Mouse (Mus musculus): Measurements from ENCODE around the gene H2-D1. TPM values are rescaled to one million over a fixed set of nuclear protein-coding genes. Genes with fewer than 3 reads are reported as not detected.
A peak's percentile ranks its signal among the peaks of the same experiment; 100 is the strongest.

H2-D1 gene
- polyA plus RNA-seq, 1 experiment from 2014 or later: 99.7 TPM

DNA sequence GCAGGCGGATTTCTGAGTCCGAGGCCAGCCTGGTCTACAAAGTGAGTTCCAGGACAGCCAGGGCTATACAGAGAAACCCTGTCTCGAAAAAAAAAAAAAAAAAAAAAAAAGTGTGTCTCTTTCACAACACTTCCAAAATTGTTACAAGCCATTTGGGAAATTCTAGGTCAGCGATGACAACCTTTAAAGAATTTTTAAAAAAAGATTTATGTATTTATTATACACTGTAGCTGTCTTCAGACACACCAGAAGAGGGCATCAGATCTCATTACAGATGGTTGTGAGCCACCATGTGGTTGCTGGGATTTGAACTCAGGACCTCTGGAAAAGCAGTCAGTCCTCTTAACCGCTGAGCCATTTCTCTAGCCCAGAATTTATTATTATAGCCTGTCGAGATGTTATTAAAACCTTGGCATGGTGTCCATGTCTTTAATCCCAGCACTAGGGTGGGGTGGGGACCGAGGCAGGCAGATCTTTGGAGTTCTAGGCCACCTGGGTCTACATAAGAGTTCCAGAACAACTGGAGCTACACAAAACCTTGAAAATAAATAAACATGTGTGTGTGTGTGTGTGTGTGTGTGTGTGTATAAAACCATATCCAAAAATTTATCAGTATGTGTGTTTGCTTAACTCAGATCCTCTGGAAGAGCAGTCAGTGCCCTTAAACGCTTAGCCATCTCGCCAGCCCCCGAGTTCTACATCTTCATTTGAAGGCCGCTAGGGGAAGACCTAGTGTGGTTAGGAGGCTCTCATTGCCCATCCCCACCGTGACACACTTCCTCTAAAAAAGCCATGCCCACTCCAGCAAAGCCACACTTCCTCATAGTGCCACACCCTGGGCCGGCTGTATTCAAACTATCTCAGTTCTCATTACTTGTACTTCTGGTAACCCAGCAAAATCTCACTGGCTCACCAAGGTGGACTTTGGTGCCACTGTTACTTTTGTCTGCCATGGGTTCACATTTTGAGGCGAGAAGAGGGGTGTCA, 3.7 kb upstream of the H2-D1 start:
- 0 out of 2 replicates have a peak overlapping the region, but pooled peaks have one; percentile 62 for H3K4me3 ChIP-seq (replicated peaks)

GRCm38 (mm10) chr17:35259621-35260020, 2.9 kb upstream of the H2-D1 start:
- Histone ChIP-seq H3K4me2 (no peak overlapping the region), H3K36me3 (replicated peaks) (no peaks in the 10 kb centered on the region), H3K4me3 (replicated peaks) (no peak overlapping the region), H3K4me1 (replicated peaks) (peaks cover 44% of the 10 kb centered on the region), H3K27ac (replicated peaks) (0 out of 2 replicates have a peak overlapping the region, but pooled peaks have one; percentile 42), H3K9me3 (replicated peaks) (no peaks in the 10 kb centered on the region), H3K9ac (no peak overlapping the region), H3K27me3 (peaks cover 23% of the 10 kb centered on the region)
- ATAC-seq (ENCODE audit: insufficient read depth): no peak
- WGBS (ENCODE audit: insufficient replicate concordance): 79% methylated on average over 4 of the region's 4 CpGs

More for the DNA sequence above, 3.7 kb upstream of the H2-D1 start:
- H3K36me3 ChIP-seq (replicated peaks): peaks cover 5% of the 10 kb centered on the region
- no peak for ATAC-seq (ENCODE audit: insufficient read depth)
- H3K9ac ChIP-seq: no peak overlapping the region
- peak overlapping the region; percentile 42 for H3K27ac ChIP-seq (replicated peaks)
- no peaks in the 10 kb centered on the region for H3K9me3 ChIP-seq (replicated peaks)
- peaks cover 21% of the 10 kb centered on the region for H3K27me3 ChIP-seq
- H3K4me2 ChIP-seq: peak overlapping the region; percentile 84
- peaks cover 41% of the 10 kb centered on the region for H3K4me1 ChIP-seq (replicated peaks)
- WGBS (ENCODE audit: insufficient replicate concordance): 23% methylated on average over 14 of the region's 14 CpGs

DNA sequence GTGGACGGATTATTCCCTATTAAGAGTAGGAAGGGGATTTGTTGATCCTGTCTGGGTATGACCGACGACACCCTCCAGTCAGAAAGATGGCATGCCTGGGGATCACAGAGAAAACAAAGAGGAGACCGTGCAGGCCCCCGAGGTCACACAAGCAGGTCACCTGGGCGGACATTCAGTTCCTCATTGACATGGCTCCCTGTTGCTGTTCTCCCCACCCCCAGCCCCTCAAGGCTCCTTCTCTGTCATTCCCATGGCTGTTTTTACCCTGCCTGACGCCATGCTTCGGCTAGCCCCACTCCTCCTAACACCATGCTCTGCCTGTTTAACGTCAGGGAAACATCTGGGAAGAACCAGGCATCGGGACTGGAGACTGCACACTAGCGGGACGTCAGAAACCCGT, 879 bp upstream of the H2-D1 start:
- no peak for ATAC-seq (ENCODE audit: insufficient read depth)
- H3K27ac ChIP-seq (replicated peaks): no peak overlapping the region
- H3K36me3 ChIP-seq (replicated peaks): no peaks in the 10 kb centered on the region
- 73% methylated on average over 13 of the region's 13 CpGs for WGBS (ENCODE audit: insufficient replicate concordance)
- H3K9ac ChIP-seq: no peak overlapping the region
- no peak overlapping the region for H3K4me2 ChIP-seq
- no peak overlapping the region for H3K4me3 ChIP-seq (replicated peaks)
- H3K4me1 ChIP-seq (replicated peaks): peaks cover 44% of the 10 kb centered on the region
- peaks cover 23% of the 10 kb centered on the region for H3K27me3 ChIP-seq
- no peaks in the 10 kb centered on the region for H3K9me3 ChIP-seq (replicated peaks)

- under 1% methylated on average over 31 of the region's 31 CpGs for WGBS (ENCODE audit: insufficient replicate concordance)
- peak; percentile 17 for ATAC-seq (ENCODE audit: insufficient read depth)
- Histone ChIP-seq H3K9ac (peak overlapping the region; percentile 78), H3K4me3 (replicated peaks) (peak overlapping the region; percentile 83), H3K4me2 (peak overlapping the region; percentile 100), H3K9me3 (replicated peaks) (no peaks in the 10 kb centered on the region), H3K36me3 (replicated peaks) (no peaks in the 10 kb centered on the region), H3K4me1 (replicated peaks) (peaks cover 28% of the 10 kb centered on the region), H3K27me3 (peaks cover 23% of the 10 kb centered on the region), H3K27ac (replicated peaks) (peak overlapping the region; percentile 62; the same call in 1 of the 2 replicates)
Observed at GRCm38 (mm10) chr17:35263523-35263883, 973 bp downstream of the H2-D1 start.

DNA sequence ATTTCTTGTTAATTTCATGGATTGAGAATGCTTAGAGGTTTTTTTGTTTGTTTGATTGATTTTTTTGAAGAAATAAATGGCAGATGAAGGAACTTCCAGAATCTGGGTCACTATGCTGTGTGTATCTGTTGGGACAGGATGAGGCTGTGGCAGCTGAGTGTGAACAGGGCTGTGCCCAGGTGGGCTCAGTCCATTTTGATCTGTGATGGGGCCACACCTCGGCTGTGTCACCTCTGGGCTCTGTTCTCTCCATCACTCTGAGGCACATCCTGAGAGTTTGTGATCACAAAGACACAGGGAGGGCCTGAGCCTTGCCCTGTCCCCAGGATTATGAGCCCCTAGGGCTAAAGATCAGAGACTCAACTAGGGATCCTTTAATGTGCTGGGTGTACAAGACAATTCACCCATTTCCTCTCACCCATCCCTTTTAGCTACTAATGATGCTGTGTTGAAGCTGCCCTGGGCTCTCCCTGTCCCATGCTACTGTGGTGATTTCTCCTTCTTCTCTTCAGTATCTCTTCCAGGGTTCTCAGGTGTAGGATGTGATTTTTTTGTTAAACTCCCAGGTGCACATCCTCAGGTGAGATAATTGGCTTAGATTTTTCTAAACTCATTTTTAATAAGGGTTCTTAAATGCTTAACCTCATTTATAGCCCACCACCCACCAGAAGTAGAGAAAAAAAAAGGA, 5.0 kb downstream of the H2-D1 start:
- Histone ChIP-seq H3K4me3 (replicated peaks) (no peak overlapping the region), H3K36me3 (replicated peaks) (no peaks in the 10 kb centered on the region), H3K4me2 (no peak overlapping the region), H3K4me1 (replicated peaks) (peaks cover 8% of the 10 kb centered on the region), H3K9ac (no peak overlapping the region), H3K27ac (replicated peaks) (no peak overlapping the region), H3K9me3 (replicated peaks) (no peaks in the 10 kb centered on the region), H3K27me3 (peaks cover 10% of the 10 kb centered on the region)
- 36% methylated on average over 1 of the region's 1 CpGs for WGBS (ENCODE audit: insufficient replicate concordance)
- ATAC-seq (ENCODE audit: insufficient read depth): no peak

DNA sequence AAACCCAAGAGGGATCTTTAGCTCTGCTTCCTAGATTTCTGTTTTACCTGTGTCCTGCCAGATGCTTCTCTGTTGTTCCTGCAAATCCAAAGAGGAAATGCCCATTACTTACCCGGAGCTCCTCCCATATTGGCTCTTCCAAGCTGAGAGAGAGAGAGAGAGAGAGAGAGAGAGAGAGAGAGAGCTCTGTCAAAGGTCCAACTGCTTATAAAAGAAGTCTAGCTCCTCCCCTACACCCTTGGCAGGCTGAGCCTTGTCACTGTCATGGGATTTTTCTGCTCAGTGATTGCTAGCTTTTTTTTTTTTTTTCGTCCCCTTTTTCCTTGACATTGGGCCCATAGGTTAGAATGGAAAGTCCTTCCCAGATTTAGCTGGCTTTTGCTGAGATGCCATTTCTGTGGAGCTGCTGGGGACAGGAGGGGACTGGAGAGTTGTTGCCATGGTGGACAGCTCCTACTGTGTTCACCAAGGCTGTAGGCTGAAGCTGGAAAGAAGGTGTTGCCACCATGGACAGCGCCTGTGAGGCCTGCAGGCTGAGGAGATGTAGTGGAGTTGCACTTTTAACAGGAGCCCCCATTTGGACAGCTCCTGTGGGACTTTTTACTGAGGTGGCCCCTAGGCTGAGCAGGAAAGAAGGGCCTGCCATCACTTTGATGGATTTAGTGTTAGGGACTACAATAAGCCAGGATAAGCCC, 7.3 kb downstream of the H2-D1 start:
- Histone ChIP-seq H3K4me1 (replicated peaks) (no peaks in the 10 kb centered on the region; the same call in 1 of the 2 replicates), H3K4me3 (replicated peaks) (no peak overlapping the region), H3K4me2 (no peak overlapping the region), H3K27me3 (peaks cover 1% of the 10 kb centered on the region; the same call in 1 of the 2 replicates), H3K9me3 (replicated peaks) (no peaks in the 10 kb centered on the region), H3K36me3 (replicated peaks) (no peaks in the 10 kb centered on the region), H3K27ac (replicated peaks) (no peak overlapping the region), H3K9ac (no peak overlapping the region)
- ATAC-seq (ENCODE audit: insufficient read depth): no peak
- WGBS (ENCODE audit: insufficient replicate concordance): 23% methylated on average over 3 of the region's 3 CpGs

GRCm38 (mm10) chr17:35272249-35272648, 9.7 kb downstream of the H2-D1 start:
- no peaks in the 10 kb centered on the region for H3K36me3 ChIP-seq (replicated peaks)
- H3K9me3 ChIP-seq (replicated peaks): no peaks in the 10 kb centered on the region
- peaks cover 26% of the 10 kb centered on the region for H3K27me3 ChIP-seq
- no peak for ATAC-seq (ENCODE audit: insufficient read depth)
- H3K9ac ChIP-seq: no peak overlapping the region
- no peaks in the 10 kb centered on the region; the same call in 1 of the 2 replicates for H3K4me1 ChIP-seq (replicated peaks)
- no peak overlapping the region for H3K4me2 ChIP-seq
- H3K4me3 ChIP-seq (replicated peaks): no peak overlapping the region
- 54% methylated on average over 3 of the region's 3 CpGs for WGBS (ENCODE audit: insufficient replicate concordance)
- H3K27ac ChIP-seq (replicated peaks): no peak overlapping the region

DNA sequence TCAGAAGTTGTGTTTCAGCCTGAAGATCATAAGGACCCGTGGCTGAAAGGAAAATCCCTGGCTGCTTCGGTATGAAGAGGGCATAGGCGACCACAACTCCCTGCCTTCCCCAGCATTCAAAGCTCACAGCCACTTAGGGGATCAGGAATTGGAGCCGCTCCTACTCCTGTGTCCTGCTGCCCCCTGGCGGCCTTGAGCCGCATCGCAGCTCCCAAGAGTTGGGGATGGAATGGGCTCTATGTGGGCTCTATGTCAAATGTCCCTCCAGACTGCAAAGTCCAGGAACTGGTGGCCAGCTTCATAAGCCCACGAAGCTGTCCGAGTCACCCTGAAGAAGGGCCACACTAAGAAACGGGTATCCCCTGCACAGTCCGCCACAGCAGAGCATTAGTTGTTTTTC, 12.2 kb downstream of the H2-D1 start:
- no peak overlapping the region for H3K4me2 ChIP-seq
- WGBS (ENCODE audit: insufficient replicate concordance): 3% methylated on average over 11 of the region's 11 CpGs
- H3K4me1 ChIP-seq (replicated peaks): no peaks in the 10 kb centered on the region; the same call in 1 of the 2 replicates
- H3K27ac ChIP-seq (replicated peaks): no peak overlapping the region
- ATAC-seq (ENCODE audit: insufficient read depth): no peak
- H3K4me3 ChIP-seq (replicated peaks): no peak overlapping the region
- no peaks in the 10 kb centered on the region for H3K36me3 ChIP-seq (replicated peaks)
- H3K9me3 ChIP-seq (replicated peaks): no peaks in the 10 kb centered on the region
- peaks cover 34% of the 10 kb centered on the region for H3K27me3 ChIP-seq
- no peak overlapping the region for H3K9ac ChIP-seq

DNA sequence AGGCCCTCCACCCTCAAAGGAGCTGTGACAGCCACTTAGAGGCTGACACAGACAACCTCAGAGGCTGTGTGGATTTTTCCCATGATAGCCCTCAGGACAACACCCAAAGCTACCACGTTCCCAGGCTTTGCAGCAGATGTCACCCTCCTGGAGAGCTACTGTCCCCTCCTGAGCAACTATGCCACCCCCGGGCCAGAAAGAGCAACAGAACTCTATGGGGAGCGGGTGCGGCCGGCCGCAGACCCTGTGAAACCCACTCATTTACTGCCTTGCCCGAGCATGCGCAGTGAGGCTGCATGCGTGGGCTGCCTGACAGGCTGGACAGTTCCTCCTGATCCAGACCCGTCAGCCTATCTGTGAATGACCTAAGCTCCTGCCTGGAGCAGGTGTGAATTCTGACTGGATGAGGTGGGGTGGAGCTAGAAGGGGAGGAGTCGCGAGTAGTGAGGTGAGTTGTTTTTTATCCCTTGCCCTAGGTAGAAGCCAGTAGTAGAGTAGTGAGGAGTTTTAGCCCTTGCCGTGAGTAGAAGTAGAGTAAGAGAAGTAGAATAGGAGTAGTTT, 13.9 kb downstream of the H2-D1 start:
- Histone ChIP-seq H3K4me2 (no peak overlapping the region), H3K9ac (no peak overlapping the region), H3K36me3 (replicated peaks) (no peaks in the 10 kb centered on the region), H3K4me3 (replicated peaks) (no peak overlapping the region), H3K4me1 (replicated peaks) (no peaks in the 10 kb centered on the region; the same call in 1 of the 2 replicates), H3K27me3 (peaks cover 34% of the 10 kb centered on the region), H3K27ac (replicated peaks) (no peak overlapping the region), H3K9me3 (replicated peaks) (no peaks in the 10 kb centered on the region)
- ATAC-seq (ENCODE audit: insufficient read depth): no peak
- WGBS (ENCODE audit: insufficient replicate concordance): 20% methylated on average over 13 of the region's 13 CpGs

GRCm38 (mm10) chr17:35278049-35278448, 15.5 kb downstream of the H2-D1 start:
- WGBS (ENCODE audit: insufficient replicate concordance): 64% methylated on average over 8 of the region's 8 CpGs
- H3K36me3 ChIP-seq (replicated peaks): no peaks in the 10 kb centered on the region
- no peaks in the 10 kb centered on the region; the same call in 1 of the 2 replicates for H3K4me1 ChIP-seq (replicated peaks)
- H3K4me2 ChIP-seq: no peak overlapping the region
- H3K9me3 ChIP-seq (replicated peaks): no peaks in the 10 kb centered on the region
- no peak overlapping the region for H3K27ac ChIP-seq (replicated peaks)
- ATAC-seq (ENCODE audit: insufficient read depth): no peak
- H3K4me3 ChIP-seq (replicated peaks): no peak overlapping the region
- H3K9ac ChIP-seq: no peak overlapping the region
- H3K27me3 ChIP-seq: peaks cover 34% of the 10 kb centered on the region
